12 mouse cellular contexts compared by ENCODE assay signal in the genomic region with DNA sequence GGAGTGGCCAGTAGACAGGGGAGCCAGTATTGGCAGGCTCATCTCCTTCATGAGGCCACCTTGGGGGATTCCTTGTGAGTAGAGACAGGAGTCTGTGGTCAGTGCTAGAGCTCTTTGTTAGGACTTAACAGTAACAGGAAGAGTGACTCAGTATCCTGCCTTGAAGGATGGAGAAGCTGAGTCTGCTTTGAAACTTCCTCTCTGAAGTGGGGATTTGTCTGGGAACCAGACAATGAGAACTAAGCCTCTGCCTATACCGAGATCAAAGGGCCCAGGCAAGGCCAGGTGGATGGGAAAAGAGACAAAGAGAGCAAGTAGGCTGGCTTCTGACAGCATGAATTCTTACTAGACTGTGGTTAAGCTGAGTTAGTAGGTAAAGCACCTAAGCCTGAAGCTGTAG.
DNase-seq lines count a peak whose midpoint lies in the region; ATAC-seq and TF ChIP-seq lines count a peak whose summit lies in the region.
"Had no signal": no experiment of that assay in that cellular context is flagged by ENCODE, and none has a peak within 500 bp of the region (broad histone marks: within the 10 kb centered on the region; RNA-seq: fewer than 3 reads in every experiment).

No protein-coding gene starts in this region.

- no peak for DNase-seq in liver, embryonic 14.5 days (ENCODE audit: low read depth in 3 of 3, low spot score in 3 of 3)
- peak; percentile 20 for DNase-seq in Muller cell, postnatal 12 days (ENCODE audit: inconsistent ontology term)
- peak; percentile 36 for DNase-seq in induced T-regulatory cell, adult 2 months (ENCODE audit: low read depth)
- peak; percentile 65 for DNase-seq in thymus, postnatal 14 days
- no peak for DNase-seq in T-cell, adult 2 months (ENCODE audit: low spot score)
- no peak for DNase-seq in cerebellum, adult 9-11 months
- DNase-seq: adrenal gland, postnatal 25 days; cerebellum, adult 8-10 months had no signal

- no peak overlapping the region for H3K4me2 ChIP-seq in liver, embryonic 14.5 days (ENCODE audit: low read depth)
- no peak overlapping the region for H3K4me2 ChIP-seq in liver, embryonic 12.5 days
- H3K4me2 ChIP-seq: stomach, embryonic 15.5 days had no signal

- WGBS in liver, embryonic 14.5 days (ENCODE audit: insufficient replicate concordance), result 8% methylated on average over 1 of the region's 1 CpGs
- 7% methylated on average over 1 of the region's 1 CpGs for whole genome bisulfite sequencing in liver, embryonic 12.5 days (ENCODE audit: insufficient replicate concordance)

- no peak for TF ChIP-seq EP300 in liver, embryonic 14.5 days (IDR thresholded peaks at IDR 0.05; ENCODE audit: low read depth)

- H3K36me3 ChIP-seq in liver, embryonic 14.5 days (replicated peaks; ENCODE audit: control insufficient read depth, insufficient read depth, low read depth), result no peaks in the 10 kb centered on the region
- H3K36me3 ChIP-seq in liver, embryonic 12.5 days, result no peaks in the 10 kb centered on the region
- H3K36me3 ChIP-seq: stomach, embryonic 15.5 days had no signal

- TF ChIP-seq CTCF in liver, embryonic 14.5 days (IDR thresholded peaks at IDR 0.05; ENCODE audit: low read depth), result no peak

- no peaks in the 10 kb centered on the region for H3K9me3 ChIP-seq in liver, embryonic 14.5 days (ENCODE audit: control insufficient read depth, low read length)
- H3K9me3 ChIP-seq in liver, embryonic 12.5 days (replicated peaks), result no peaks in the 10 kb centered on the region
- H3K9me3 ChIP-seq: stomach, embryonic 15.5 days had no signal

- no peak overlapping the region for H3K9ac ChIP-seq in liver, embryonic 14.5 days (replicated peaks)
- no peak overlapping the region for H3K9ac ChIP-seq in liver, embryonic 12.5 days
- H3K9ac ChIP-seq: stomach, embryonic 15.5 days had no signal

- H3K27ac ChIP-seq in liver, embryonic 14.5 days, result no peak overlapping the region
- no peak overlapping the region for H3K27ac ChIP-seq in liver, embryonic 12.5 days
- H3K27ac ChIP-seq: stomach, embryonic 15.5 days had no signal

- no peaks in the 10 kb centered on the region for H3K4me1 ChIP-seq in liver, embryonic 14.5 days (replicated peaks; ENCODE audit: control insufficient read depth in 2 of 2, insufficient read depth in 2 of 2, low read length in 1 of 2)
- no peaks in the 10 kb centered on the region for H3K4me1 ChIP-seq in liver, embryonic 12.5 days

- ATAC-seq in liver, embryonic 14.5 days (ENCODE audit: insufficient read depth), result peak; percentile 18; the same call in 1 of the 2 replicates
- ATAC-seq in liver, embryonic 12.5 days, result no peak
- ATAC-seq: hindbrain, embryonic 16.5 days had no signal

- no peak overlapping the region for H3K4me3 ChIP-seq in liver, embryonic 14.5 days (ENCODE audit: insufficient read depth in 1 of 2, low read depth in 2 of 2, low read length in 2 of 2)
- H3K4me3 ChIP-seq in liver, embryonic 12.5 days, result no peak overlapping the region
- H3K4me3 ChIP-seq: megakaryocyte, embryonic 14.5 days; stomach, embryonic 15.5 days had no signal

- no peaks in the 10 kb centered on the region for H3K27me3 ChIP-seq in liver, embryonic 14.5 days (ENCODE audit: control insufficient read depth, insufficient read depth, low read length)
- no peaks in the 10 kb centered on the region for H3K27me3 ChIP-seq in liver, embryonic 12.5 days (replicated peaks)
- H3K27me3 ChIP-seq: stomach, embryonic 15.5 days had no signal

Comparison
In these comparisons a context has a peak if more than half of its experiments do, and no peak if none do; other contexts are left out.
1. DNase-seq: peak in Muller cell, postnatal 12 days (single experiment), induced T-regulatory cell, adult 2 months (single experiment) and thymus, postnatal 14 days (single experiment); none in liver, embryonic 14.5 days (0 of 3), T-cell, adult 2 months (single experiment) and cerebellum, adult 9-11 months (single experiment).